Mouse (Mus musculus) midbrain, embryonic 16.5 days (tissue): ENCODE measurements around the gene Kat6b. TPM values are rescaled to one million over a fixed set of nuclear protein-coding genes. Genes with fewer than 3 reads are reported as not detected.

Experiments
- ATAC-seq: fragments of 200-750 bp; cut with Nextera tagmentation; 2 replicates; pipeline ENCODE4 v1.8.0; 2017; ENCODE audit warnings: moderate TSS enrichment
- H3K27ac ChIP-seq: fragments of 300-500 bp; sonication (generic); 2 replicates; pipeline ENCODE4 v1.5.1; 2014; ENCODE audit warnings: mild to moderate bottlenecking, low read length, mixed read lengths
- H3K27me3 ChIP-seq: fragments of 300-500 bp; sonication (generic); 2 replicates; pipeline ENCODE4 v1.6.1; 2014; ENCODE audit warnings: low read depth, low read length, mixed read lengths; ENCODE audit not compliant: control insufficient read depth, insufficient read depth
- H3K36me3 ChIP-seq: fragments of 300-500 bp; sonication (generic); 2 replicates; pipeline ENCODE4 v1.6.1; 2014; ENCODE audit warnings: mild to moderate bottlenecking, low read length, moderate library complexity, mixed read lengths; ENCODE audit not compliant: control insufficient read depth, insufficient read depth
- H3K4me1 ChIP-seq: fragments of 300-500 bp; sonication (generic); 2 replicates; pipeline ENCODE4 v1.6.1; 2014; ENCODE audit warnings: mild to moderate bottlenecking, low read length, mixed read lengths; ENCODE audit not compliant: control insufficient read depth, insufficient read depth
- H3K4me2 ChIP-seq: fragments of 300-500 bp; sonication (generic); 2 replicates; pipeline ENCODE4 v1.6.1; 2014; ENCODE audit warnings: mild to moderate bottlenecking, low read length, mixed read lengths
- H3K4me3 ChIP-seq: fragments of 300-500 bp; sonication (generic); 2 replicates; pipeline ENCODE4 v1.5.1; 2014; ENCODE audit warnings: low read depth, mild to moderate bottlenecking, low read length, moderate library complexity, mixed read lengths
- H3K9ac ChIP-seq: fragments of 300-500 bp; sonication (generic); 2 replicates; pipeline ENCODE4 v1.6.1; 2014; ENCODE audit warnings: low read depth, low read length, mixed read lengths
- H3K9me3 ChIP-seq: fragments of 300-500 bp; sonication (generic); replicated peaks from 2 replicates; pipeline ENCODE4 v1.6.1; 2014; ENCODE audit warnings: mild to moderate bottlenecking, low read length, mixed read lengths; ENCODE audit not compliant: control insufficient read depth, poor library complexity, severe bottlenecking
- WGBS: fragments of 180-500 bp; shearing (Covaris S2); extraction: QIAGEN DNeasy Blood & Tissue Kit; methylation state at CpG from one replicate; pipeline ENCODE4 v1.1.7; 2014; 5-methylcytosine and 5-hydroxymethylcytosine counted together
- polyA plus RNA-seq: library from polyadenylated mRNA; unstranded; fragments of >200 nt; fragmentation: Nextera tagmentation; extraction: Ambion mirVana; gene quantifications from 2 replicates; pipeline ENCODE4 v1.2.1, GENCODE M21; 2015

Kat6b gene
- polyA plus RNA-seq, 1 experiment from 2014 or later = 17.2 TPM

- 81% methylated on average over 8 of the region's 8 CpGs for WGBS
- Histone ChIP-seq H3K9ac (no peak overlapping the region), H3K27me3 (no peaks in the 10 kb centered on the region), H3K9me3 (no peaks in the 10 kb centered on the region), H3K36me3 (no peaks in the 10 kb centered on the region), H3K4me2 (no peak overlapping the region), H3K4me1 (peaks cover 38% of the 10 kb centered on the region), H3K27ac (no peak overlapping the region), H3K4me3 (no peak overlapping the region)
- no peak for ATAC-seq
These were observed 72.8 kb downstream of the Kat6b start for GRCm38 (mm10) chr14:21554046-21554445.

GRCm38 (mm10) chr14:21558440-21559131 is 77.4 kb downstream of the Kat6b start:
- H3K9me3 ChIP-seq = no peaks in the 10 kb centered on the region
- peaks cover 32% of the 10 kb centered on the region for H3K4me1 ChIP-seq
- H3K27ac ChIP-seq = no peak overlapping the region
- WGBS = 60% methylated on average over 10 of the region's 10 CpGs
- no peak overlapping the region for H3K4me3 ChIP-seq
- H3K27me3 ChIP-seq = no peaks in the 10 kb centered on the region
- ATAC-seq = no peak
- no peak overlapping the region for H3K9ac ChIP-seq
- no peak overlapping the region for H3K4me2 ChIP-seq
- no peaks in the 10 kb centered on the region for H3K36me3 ChIP-seq

GRCm38 (mm10) chr14:21559447-21559846 is 78.2 kb downstream of the Kat6b start:
- Histone ChIP-seq H3K9ac (no peak overlapping the region), H3K27ac (no peak overlapping the region), H3K9me3 (no peaks in the 10 kb centered on the region), H3K4me3 (no peak overlapping the region), H3K36me3 (no peaks in the 10 kb centered on the region), H3K4me1 (peaks cover 31% of the 10 kb centered on the region), H3K4me2 (no peak overlapping the region), H3K27me3 (no peaks in the 10 kb centered on the region)
- no peak for ATAC-seq
- WGBS = 86% methylated on average over 7 of the region's 7 CpGs

- no peaks in the 10 kb centered on the region for H3K9me3 ChIP-seq
- H3K4me1 ChIP-seq = peaks cover 26% of the 10 kb centered on the region
- H3K27ac ChIP-seq = no peak overlapping the region
- H3K36me3 ChIP-seq = no peaks in the 10 kb centered on the region
- no peaks in the 10 kb centered on the region for H3K27me3 ChIP-seq
- H3K9ac ChIP-seq = no peak overlapping the region
- H3K4me2 ChIP-seq = no peak overlapping the region
- H3K4me3 ChIP-seq = no peak overlapping the region
- ATAC-seq = no peak
- WGBS = 84% methylated on average over 11 of the region's 11 CpGs
These were observed 79.4 kb downstream of the Kat6b start for GRCm38 (mm10) chr14:21560481-21561209.

- peaks cover 24% of the 10 kb centered on the region for H3K4me1 ChIP-seq
- ATAC-seq = no peak
- no peak overlapping the region for H3K4me2 ChIP-seq
- H3K4me3 ChIP-seq = no peak overlapping the region
- H3K9me3 ChIP-seq = no peaks in the 10 kb centered on the region
- H3K9ac ChIP-seq = no peak overlapping the region
- H3K27me3 ChIP-seq = no peaks in the 10 kb centered on the region
- H3K36me3 ChIP-seq = no peaks in the 10 kb centered on the region
- 94% methylated on average over 8 of the region's 8 CpGs for WGBS
- no peak overlapping the region for H3K27ac ChIP-seq
These were observed 80.3 kb downstream of the Kat6b start for GRCm38 (mm10) chr14:21561396-21562065.

GRCm38 (mm10) chr14:21563584-21564118 is 82.4 kb downstream of the Kat6b start:
- no peak overlapping the region for H3K27ac ChIP-seq

GRCm38 (mm10) chr14:21565541-21566353 is 84.5 kb downstream of the Kat6b start:
- Histone ChIP-seq H3K4me3 (no peak overlapping the region), H3K9ac (no peak overlapping the region), H3K4me2 (no peak overlapping the region), H3K36me3 (no peaks in the 10 kb centered on the region), H3K27ac (no peak overlapping the region), H3K27me3 (no peaks in the 10 kb centered on the region), H3K9me3 (no peaks in the 10 kb centered on the region), H3K4me1 (peaks cover 24% of the 10 kb centered on the region)
- no peak for ATAC-seq
- WGBS = 89% methylated on average over 10 of the region's 10 CpGs

More at GRCm38 (mm10) chr14:21563584-21564118, 82.4 kb downstream of the Kat6b start:
- no peaks in the 10 kb centered on the region for H3K27me3 ChIP-seq
- no peaks in the 10 kb centered on the region for H3K9me3 ChIP-seq
- H3K4me1 ChIP-seq = peaks cover 16% of the 10 kb centered on the region
- 48% methylated on average over 4 of the region's 4 CpGs for WGBS
- no peak overlapping the region for H3K4me3 ChIP-seq
- ATAC-seq = no peak
- H3K36me3 ChIP-seq = no peaks in the 10 kb centered on the region
- H3K9ac ChIP-seq = no peak overlapping the region
- H3K4me2 ChIP-seq = no peak overlapping the region

- H3K9me3 ChIP-seq = no peaks in the 10 kb centered on the region
- H3K4me2 ChIP-seq = no peak overlapping the region
- H3K9ac ChIP-seq = no peak overlapping the region
- H3K27ac ChIP-seq = peak overlapping the region; percentile 14; the same call in 1 of the 2 replicates
- no peaks in the 10 kb centered on the region for H3K27me3 ChIP-seq
- H3K4me3 ChIP-seq = no peak overlapping the region
- WGBS = 93% methylated on average over 7 of the region's 7 CpGs
- no peaks in the 10 kb centered on the region for H3K36me3 ChIP-seq
- no peak for ATAC-seq
- H3K4me1 ChIP-seq = peaks cover 24% of the 10 kb centered on the region
These were observed 86.2 kb downstream of the Kat6b start for GRCm38 (mm10) chr14:21567293-21567984.
